Mouse (Mus musculus) spleen, postnatal 4 days (tissue): ENCODE data around the gene Rimbp3.

Experiments
- DNase-seq, 2 experiments: peaks; one replicate each; pipeline ENCODE4 v3.0.0; 2022; ENCODE audit warnings: low spot score in 2 of 2

Rimbp3 gene

DNA sequence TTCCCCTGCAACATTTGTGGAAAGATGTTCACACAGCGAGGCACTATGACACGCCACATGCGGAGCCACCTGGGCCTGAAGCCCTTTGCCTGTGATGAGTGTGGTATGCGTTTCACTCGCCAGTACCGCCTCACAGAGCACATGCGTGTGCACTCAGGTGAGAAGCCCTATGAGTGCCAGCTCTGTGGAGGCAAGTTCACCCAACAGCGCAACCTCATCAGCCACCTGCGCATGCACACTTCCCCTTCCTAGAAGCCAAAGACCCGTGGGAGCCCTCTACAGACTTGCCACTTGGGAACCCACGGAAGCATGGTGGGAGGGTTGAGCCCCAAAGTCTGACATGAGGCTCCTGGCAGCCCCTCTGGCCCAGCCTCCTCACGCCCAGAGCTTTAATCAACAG lies 50.5 kb downstream of the Rimbp3 start:
- DNase-seq, result peak in 1 of 2 experiments; percentile 60

DNA sequence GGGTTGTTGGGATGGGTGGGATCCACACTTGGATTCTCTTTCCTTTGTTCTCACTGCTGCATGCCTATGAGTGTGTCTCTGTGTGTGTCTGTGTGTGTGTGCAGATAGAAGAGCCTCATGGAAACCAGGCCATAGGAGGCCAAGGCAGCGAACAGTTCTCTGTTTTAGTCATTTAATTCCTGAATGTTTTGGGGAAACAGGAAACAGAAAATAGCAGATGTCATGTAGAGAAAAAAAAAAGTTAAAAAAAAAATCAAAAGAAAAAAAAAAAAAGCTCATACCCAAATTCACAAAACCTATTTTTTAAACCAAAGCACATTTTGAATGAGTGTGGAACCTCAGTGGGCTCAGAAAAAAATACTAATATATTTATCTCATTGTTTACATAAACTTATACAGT lies 52.9 kb downstream of the Rimbp3 start:
- no peak for DNase-seq
